Mouse (Mus musculus): ENCODE measurements at regions not wholly inside any gene's neighbourhood (a gene's known extent, or its start where the extent isn't known, plus 50 kb on each side); places are given as distances from the start of the nearest gene placed in this dataset.

- no peaks in the 10 kb centered on the region for H3K4me1 ChIP-seq (ENCODE audit: control insufficient read depth, insufficient read depth, low read length)
- no peaks in the 10 kb centered on the region for H3K9me3 ChIP-seq (ENCODE audit: control insufficient read depth, low read length)
- H3K27me3 ChIP-seq (ENCODE audit: control insufficient read depth, insufficient read depth, low read length) = no peaks in the 10 kb centered on the region
- no peak for DNase-seq (ENCODE audit: low spot score)
- no peaks in the 10 kb centered on the region for H3K36me3 ChIP-seq (ENCODE audit: control insufficient read depth, insufficient read depth, low read length)
- H3K9ac ChIP-seq (ENCODE audit: low read length) = no peak overlapping the region
- 92% methylated on average over 2 of the region's 2 CpGs for whole genome bisulfite sequencing
- ATAC-seq (ENCODE audit: insufficient number of reproducible peaks, low FRiP score, low TSS enrichment, low read depth) = no peak
- no peak overlapping the region for H3K27ac ChIP-seq (replicated peaks; ENCODE audit: low read depth, low read length)
- no peak overlapping the region for H3K4me3 ChIP-seq (ENCODE audit: low read depth, low read length)
- no peak overlapping the region for H3K4me2 ChIP-seq (ENCODE audit: low read depth, severe bottlenecking)
These were observed 195.9 kb upstream of the Thbs1 start for GRCm38 (mm10) chr2:117915821-117916220.

- DNase-seq (ENCODE audit: low spot score) (no peak), ATAC-seq (ENCODE audit: insufficient number of reproducible peaks, low FRiP score, low TSS enrichment, low read depth) (no peak)
- Histone ChIP-seq H3K36me3 (ENCODE audit: control insufficient read depth, insufficient read depth, low read length) (no peaks in the 10 kb centered on the region), H3K4me1 (ENCODE audit: control insufficient read depth, insufficient read depth, low read length) (no peaks in the 10 kb centered on the region), H3K9me3 (ENCODE audit: control insufficient read depth, low read length) (no peaks in the 10 kb centered on the region), H3K9ac (ENCODE audit: low read length) (no peak overlapping the region), H3K27ac (replicated peaks; ENCODE audit: low read depth, low read length) (no peak overlapping the region), H3K4me2 (ENCODE audit: low read depth, severe bottlenecking) (no peak overlapping the region), H3K4me3 (ENCODE audit: low read depth, low read length) (no peak overlapping the region), H3K27me3 (ENCODE audit: control insufficient read depth, insufficient read depth, low read length) (no peaks in the 10 kb centered on the region)
- 85% methylated on average over 3 of the region's 3 CpGs for WGBS
These were observed 194.5 kb upstream of the Thbs1 start for GRCm38 (mm10) chr2:117917181-117917580.

GRCm38 (mm10) chr2:117924877-117925276, 186.8 kb upstream of the Thbs1 start:
- no peak overlapping the region for H3K4me3 ChIP-seq (ENCODE audit: low read depth, low read length)
- no peaks in the 10 kb centered on the region for H3K4me1 ChIP-seq (ENCODE audit: control insufficient read depth, insufficient read depth, low read length)
- DNase-seq (ENCODE audit: low spot score) = no peak
- no peak overlapping the region for H3K4me2 ChIP-seq (ENCODE audit: low read depth, severe bottlenecking)
- H3K27me3 ChIP-seq (ENCODE audit: control insufficient read depth, insufficient read depth, low read length) = no peaks in the 10 kb centered on the region
- ATAC-seq (ENCODE audit: insufficient number of reproducible peaks, low FRiP score, low TSS enrichment, low read depth) = no peak
- H3K36me3 ChIP-seq (ENCODE audit: control insufficient read depth, insufficient read depth, low read length) = no peaks in the 10 kb centered on the region
- no peaks in the 10 kb centered on the region for H3K9me3 ChIP-seq (ENCODE audit: control insufficient read depth, low read length)
- H3K27ac ChIP-seq (replicated peaks; ENCODE audit: low read depth, low read length) = no peak overlapping the region
- H3K9ac ChIP-seq (ENCODE audit: low read length) = no peak overlapping the region
- WGBS = 43% methylated on average over 5 of the region's 5 CpGs

GRCm38 (mm10) chr2:117925412-117925811, 186.3 kb upstream of the Thbs1 start:
- no peak overlapping the region for H3K27ac ChIP-seq (replicated peaks; ENCODE audit: low read depth, low read length)
- DNase-seq (ENCODE audit: low spot score) = no peak
- no peak overlapping the region for H3K4me3 ChIP-seq (ENCODE audit: low read depth, low read length)
- no peak overlapping the region for H3K9ac ChIP-seq (ENCODE audit: low read length)
- H3K9me3 ChIP-seq (ENCODE audit: control insufficient read depth, low read length) = no peaks in the 10 kb centered on the region
- 85% methylated on average over 5 of the region's 5 CpGs for WGBS
- H3K36me3 ChIP-seq (ENCODE audit: control insufficient read depth, insufficient read depth, low read length) = no peaks in the 10 kb centered on the region
- no peaks in the 10 kb centered on the region for H3K27me3 ChIP-seq (ENCODE audit: control insufficient read depth, insufficient read depth, low read length)
- H3K4me2 ChIP-seq (ENCODE audit: low read depth, severe bottlenecking) = no peak overlapping the region
- ATAC-seq (ENCODE audit: insufficient number of reproducible peaks, low FRiP score, low TSS enrichment, low read depth) = no peak
- H3K4me1 ChIP-seq (ENCODE audit: control insufficient read depth, insufficient read depth, low read length) = no peaks in the 10 kb centered on the region

GRCm38 (mm10) chr2:117928062-117928461, 183.6 kb upstream of the Thbs1 start:
- no peak overlapping the region for H3K27ac ChIP-seq (replicated peaks; ENCODE audit: low read depth, low read length)
- no peaks in the 10 kb centered on the region for H3K36me3 ChIP-seq (ENCODE audit: control insufficient read depth, insufficient read depth, low read length)
- H3K9me3 ChIP-seq (ENCODE audit: control insufficient read depth, low read length) = no peaks in the 10 kb centered on the region
- no peaks in the 10 kb centered on the region for H3K4me1 ChIP-seq (ENCODE audit: control insufficient read depth, insufficient read depth, low read length)
- 41% methylated on average over 6 of the region's 6 CpGs for WGBS
- no peak overlapping the region for H3K4me3 ChIP-seq (ENCODE audit: low read depth, low read length)
- DNase-seq (ENCODE audit: low spot score) (no peak), ATAC-seq (ENCODE audit: insufficient number of reproducible peaks, low FRiP score, low TSS enrichment, low read depth) (no peak)
- no peak overlapping the region for H3K4me2 ChIP-seq (ENCODE audit: low read depth, severe bottlenecking)
- H3K9ac ChIP-seq (ENCODE audit: low read length) = no peak overlapping the region
- no peaks in the 10 kb centered on the region for H3K27me3 ChIP-seq (ENCODE audit: control insufficient read depth, insufficient read depth, low read length)

- Histone ChIP-seq H3K27ac (replicated peaks; ENCODE audit: low read depth, low read length) (no peak overlapping the region), H3K36me3 (ENCODE audit: control insufficient read depth, insufficient read depth, low read length) (no peaks in the 10 kb centered on the region), H3K4me2 (ENCODE audit: low read depth, severe bottlenecking) (no peak overlapping the region), H3K9ac (ENCODE audit: low read length) (no peak overlapping the region), H3K9me3 (ENCODE audit: control insufficient read depth, low read length) (no peaks in the 10 kb centered on the region), H3K4me3 (ENCODE audit: low read depth, low read length) (no peak overlapping the region), H3K4me1 (ENCODE audit: control insufficient read depth, insufficient read depth, low read length) (no peaks in the 10 kb centered on the region), H3K27me3 (ENCODE audit: control insufficient read depth, insufficient read depth, low read length) (no peaks in the 10 kb centered on the region)
- no peak for ATAC-seq (ENCODE audit: insufficient number of reproducible peaks, low FRiP score, low TSS enrichment, low read depth)
- WGBS = 83% methylated on average over 1 of the region's 1 CpGs
- no peak for DNase-seq (ENCODE audit: low spot score)
These were observed 182.1 kb upstream of the Thbs1 start for GRCm38 (mm10) chr2:117929586-117929985.

- no peak for DNase-seq (ENCODE audit: low spot score)
- no peaks in the 10 kb centered on the region for H3K27me3 ChIP-seq (ENCODE audit: control insufficient read depth, insufficient read depth, low read length)
- H3K4me1 ChIP-seq (ENCODE audit: control insufficient read depth, insufficient read depth, low read length) = no peaks in the 10 kb centered on the region
- no peak overlapping the region for H3K27ac ChIP-seq (replicated peaks; ENCODE audit: low read depth, low read length)
- H3K9me3 ChIP-seq (ENCODE audit: control insufficient read depth, low read length) = no peaks in the 10 kb centered on the region
- no peak overlapping the region for H3K9ac ChIP-seq (ENCODE audit: low read length)
- WGBS = 86% methylated on average over 3 of the region's 3 CpGs
- no peak overlapping the region for H3K4me2 ChIP-seq (ENCODE audit: low read depth, severe bottlenecking)
- no peaks in the 10 kb centered on the region for H3K36me3 ChIP-seq (ENCODE audit: control insufficient read depth, insufficient read depth, low read length)
- no peak for ATAC-seq (ENCODE audit: insufficient number of reproducible peaks, low FRiP score, low TSS enrichment, low read depth)
- H3K4me3 ChIP-seq (ENCODE audit: low read depth, low read length) = no peak overlapping the region
These were observed 180.7 kb upstream of the Thbs1 start for GRCm38 (mm10) chr2:117930895-117931537.

- Histone ChIP-seq H3K36me3 (ENCODE audit: control insufficient read depth, insufficient read depth, low read length) (no peaks in the 10 kb centered on the region), H3K4me1 (ENCODE audit: control insufficient read depth, insufficient read depth, low read length) (no peaks in the 10 kb centered on the region), H3K9me3 (ENCODE audit: control insufficient read depth, low read length) (no peaks in the 10 kb centered on the region), H3K4me2 (ENCODE audit: low read depth, severe bottlenecking) (no peak overlapping the region), H3K4me3 (ENCODE audit: low read depth, low read length) (no peak overlapping the region), H3K27ac (replicated peaks; ENCODE audit: low read depth, low read length) (no peak overlapping the region), H3K9ac (ENCODE audit: low read length) (no peak overlapping the region), H3K27me3 (ENCODE audit: control insufficient read depth, insufficient read depth, low read length) (no peaks in the 10 kb centered on the region)
- ATAC-seq (ENCODE audit: insufficient number of reproducible peaks, low FRiP score, low TSS enrichment, low read depth) (no peak), DNase-seq (ENCODE audit: low spot score) (no peak)
- 84% methylated on average over 6 of the region's 6 CpGs for WGBS
These were observed 175.1 kb upstream of the Thbs1 start for GRCm38 (mm10) chr2:117936590-117936989.
